Mouse (Mus musculus): ENCODE measurements around the gene Srpx. TPM values are rescaled to one million over a fixed set of nuclear protein-coding genes. Genes with fewer than 3 reads are reported as not detected.

Gene Srpx
- 5.3 and 7.3 TPM in 2 replicates for polyA plus RNA-seq (2016; fragmentation: Nextera tagmentation; extraction: Ambion mirVana)

GRCm38 (mm10) chrX:10117065-10117719 is at the start of gene Srpx:
Gene Srpx, minus strand, starts transcription at chrX:10117709.
- H3K27ac ChIP-seq = no peak within 1 kb of the TSS
- peak within 1 kb of the TSS; percentile 34 for H3K4me3 ChIP-seq (replicated peaks)
- no peaks in the 10 kb centered on the region for H3K9me3 ChIP-seq
- 0 out of 2 replicates have a peak, but pooled peaks cover 3% of the 10 kb centered on the region for H3K4me1 ChIP-seq
- H3K27me3 ChIP-seq = 0 out of 2 replicates have a peak, but pooled peaks cover 3% of the 10 kb centered on the region
- 0 out of 2 replicates have a peak, but pooled peaks have one; percentile 27 for ATAC-seq (ENCODE audit: low FRiP score)
- peak within 1 kb of the TSS; percentile 53 for H3K4me2 ChIP-seq
- 23% methylated on average over 19 of the region's 19 CpGs for WGBS
- H3K36me3 ChIP-seq (replicated peaks) = no peaks in the 10 kb centered on the region
- H3K9ac ChIP-seq = peak within 1 kb of the TSS; percentile 36; the same call in 1 of the 2 replicates

GRCm38 (mm10) chrX:10152390-10152789 is 34.9 kb upstream of the Srpx start:
- Histone ChIP-seq H3K36me3 (replicated peaks) (no peaks in the 10 kb centered on the region), H3K4me2 (no peak overlapping the region), H3K9me3 (no peaks in the 10 kb centered on the region), H3K9ac (no peak overlapping the region), H3K27me3 (no peaks in the 10 kb centered on the region), H3K4me3 (replicated peaks) (no peak overlapping the region), H3K27ac (no peak overlapping the region), H3K4me1 (no peaks in the 10 kb centered on the region)
- no peak for ATAC-seq (ENCODE audit: low FRiP score)
- WGBS = 72% methylated on average over 3 of the region's 3 CpGs

GRCm38 (mm10) chrX:10115780-10116179 is 1.7 kb downstream of the Srpx start:
- 43% methylated on average over 3 of the region's 3 CpGs for WGBS
- no peak for ATAC-seq (ENCODE audit: low FRiP score)
- H3K4me2 ChIP-seq = no peak overlapping the region

GRCm38 (mm10) chrX:10110736-10111135 is 6.8 kb downstream of the Srpx start:
- Histone ChIP-seq H3K36me3 (replicated peaks) (no peaks in the 10 kb centered on the region), H3K4me3 (replicated peaks) (no peak overlapping the region), H3K4me2 (no peak overlapping the region), H3K27me3 (0 out of 2 replicates have a peak, but pooled peaks cover 2% of the 10 kb centered on the region), H3K9me3 (no peaks in the 10 kb centered on the region), H3K4me1 (no peaks in the 10 kb centered on the region), H3K9ac (no peak overlapping the region), H3K27ac (no peak overlapping the region)
- WGBS = 80% methylated on average over 1 of the region's 1 CpGs
- no peak for ATAC-seq (ENCODE audit: low FRiP score)

More at GRCm38 (mm10) chrX:10115780-10116179, 1.7 kb downstream of the Srpx start:
- H3K27me3 ChIP-seq = 0 out of 2 replicates have a peak, but pooled peaks cover 3% of the 10 kb centered on the region
- no peaks in the 10 kb centered on the region for H3K9me3 ChIP-seq
- H3K4me3 ChIP-seq (replicated peaks) = no peak overlapping the region
- 0 out of 2 replicates have a peak, but pooled peaks cover 3% of the 10 kb centered on the region for H3K4me1 ChIP-seq
- H3K9ac ChIP-seq = no peak overlapping the region
- H3K27ac ChIP-seq = no peak overlapping the region
- no peaks in the 10 kb centered on the region for H3K36me3 ChIP-seq (replicated peaks)

GRCm38 (mm10) chrX:10108558-10108957 is 9.0 kb downstream of the Srpx start:
- no peak for ATAC-seq (ENCODE audit: low FRiP score)
- Histone ChIP-seq H3K4me3 (replicated peaks) (no peak overlapping the region), H3K36me3 (replicated peaks) (no peaks in the 10 kb centered on the region), H3K4me1 (no peaks in the 10 kb centered on the region), H3K9me3 (no peaks in the 10 kb centered on the region), H3K27ac (no peak overlapping the region), H3K4me2 (no peak overlapping the region), H3K27me3 (no peaks in the 10 kb centered on the region), H3K9ac (no peak overlapping the region)
- WGBS = 72% methylated on average over 4 of the region's 4 CpGs

- Histone ChIP-seq H3K4me2 (no peak overlapping the region), H3K36me3 (replicated peaks) (no peaks in the 10 kb centered on the region), H3K27me3 (no peaks in the 10 kb centered on the region), H3K4me3 (replicated peaks) (no peak overlapping the region), H3K9me3 (no peaks in the 10 kb centered on the region), H3K4me1 (no peaks in the 10 kb centered on the region), H3K9ac (no peak overlapping the region), H3K27ac (no peak overlapping the region)
- ATAC-seq (ENCODE audit: low FRiP score) = no peak
- 66% methylated on average over 5 of the region's 5 CpGs for WGBS
Measured at GRCm38 (mm10) chrX:10105475-10105874, 12.0 kb downstream of the Srpx start.

- Histone ChIP-seq H3K4me1 (no peaks in the 10 kb centered on the region), H3K4me2 (no peak overlapping the region), H3K27me3 (no peaks in the 10 kb centered on the region), H3K4me3 (replicated peaks) (no peak overlapping the region), H3K27ac (no peak overlapping the region), H3K9ac (no peak overlapping the region), H3K36me3 (replicated peaks) (no peaks in the 10 kb centered on the region), H3K9me3 (no peaks in the 10 kb centered on the region)
- 95% methylated on average over 1 of the region's 1 CpGs for WGBS
- no peak for ATAC-seq (ENCODE audit: low FRiP score)
Measured at GRCm38 (mm10) chrX:10102739-10103138, 14.8 kb downstream of the Srpx start.

GRCm38 (mm10) chrX:10095797-10096196 is 21.7 kb downstream of the Srpx start:
- 89% methylated on average over 3 of the region's 3 CpGs for WGBS

GRCm38 (mm10) chrX:10080385-10080784 is 37.1 kb downstream of the Srpx start:
- Histone ChIP-seq H3K36me3 (replicated peaks) (no peaks in the 10 kb centered on the region), H3K4me3 (replicated peaks) (no peak overlapping the region), H3K4me1 (no peaks in the 10 kb centered on the region), H3K27me3 (no peaks in the 10 kb centered on the region), H3K4me2 (no peak overlapping the region), H3K27ac (no peak overlapping the region), H3K9me3 (no peaks in the 10 kb centered on the region), H3K9ac (no peak overlapping the region)
- 52% methylated on average over 3 of the region's 3 CpGs for WGBS
- no peak for ATAC-seq (ENCODE audit: low FRiP score)

More at GRCm38 (mm10) chrX:10095797-10096196, 21.7 kb downstream of the Srpx start:
- Histone ChIP-seq H3K4me1 (no peaks in the 10 kb centered on the region), H3K36me3 (replicated peaks) (no peaks in the 10 kb centered on the region), H3K9me3 (no peaks in the 10 kb centered on the region), H3K27me3 (no peaks in the 10 kb centered on the region), H3K4me3 (replicated peaks) (no peak overlapping the region), H3K27ac (no peak overlapping the region), H3K4me2 (no peak overlapping the region), H3K9ac (no peak overlapping the region)
- ATAC-seq (ENCODE audit: low FRiP score) = no peak

- Histone ChIP-seq H3K4me1 (no peaks in the 10 kb centered on the region), H3K4me3 (replicated peaks) (no peak overlapping the region), H3K9me3 (no peaks in the 10 kb centered on the region), H3K36me3 (replicated peaks) (no peaks in the 10 kb centered on the region), H3K4me2 (no peak overlapping the region), H3K9ac (no peak overlapping the region), H3K27me3 (no peaks in the 10 kb centered on the region), H3K27ac (no peak overlapping the region)
- 33% methylated on average over 1 of the region's 1 CpGs for WGBS
- ATAC-seq (ENCODE audit: low FRiP score) = no peak
Measured at GRCm38 (mm10) chrX:10079981-10080380, 37.5 kb downstream of the Srpx start.

- Histone ChIP-seq H3K27me3 (no peaks in the 10 kb centered on the region), H3K9ac (no peak overlapping the region), H3K4me2 (no peak overlapping the region), H3K9me3 (no peaks in the 10 kb centered on the region), H3K4me3 (replicated peaks) (no peak overlapping the region), H3K27ac (no peak overlapping the region), H3K4me1 (no peaks in the 10 kb centered on the region), H3K36me3 (replicated peaks) (no peaks in the 10 kb centered on the region)
- no peak for ATAC-seq (ENCODE audit: low FRiP score)
- 87% methylated on average over 3 of the region's 3 CpGs for WGBS
Measured at GRCm38 (mm10) chrX:10073966-10074365, 43.5 kb downstream of the Srpx start.

GRCm38 (mm10) chrX:10071529-10071928 is 46.0 kb downstream of the Srpx start:
- Histone ChIP-seq H3K4me1 (no peaks in the 10 kb centered on the region), H3K4me3 (replicated peaks) (no peak overlapping the region), H3K9ac (no peak overlapping the region), H3K36me3 (replicated peaks) (no peaks in the 10 kb centered on the region), H3K27ac (no peak overlapping the region), H3K27me3 (no peaks in the 10 kb centered on the region), H3K9me3 (no peaks in the 10 kb centered on the region), H3K4me2 (no peak overlapping the region)
- ATAC-seq (ENCODE audit: low FRiP score) = peak; percentile 55; the same call in 1 of the 2 replicates
- whole genome bisulfite sequencing = 66% methylated on average over 2 of the region's 2 CpGs

- no peaks in the 10 kb centered on the region for H3K36me3 ChIP-seq (replicated peaks)
- no peak overlapping the region for H3K4me2 ChIP-seq
- no peaks in the 10 kb centered on the region for H3K9me3 ChIP-seq
- 28% methylated on average over 6 of the region's 6 CpGs for WGBS
- no peak overlapping the region for H3K4me3 ChIP-seq (replicated peaks)
- H3K9ac ChIP-seq = no peak overlapping the region
- ATAC-seq (ENCODE audit: low FRiP score) = peak; percentile 53; the same call in 1 of the 2 replicates
- H3K27ac ChIP-seq = no peak overlapping the region
- no peaks in the 10 kb centered on the region for H3K27me3 ChIP-seq
- no peaks in the 10 kb centered on the region for H3K4me1 ChIP-seq
Measured at GRCm38 (mm10) chrX:10070689-10071088, 46.8 kb downstream of the Srpx start.
